Comparison of ENCODE assay signal across 24 mouse cellular contexts in the genomic region with DNA sequence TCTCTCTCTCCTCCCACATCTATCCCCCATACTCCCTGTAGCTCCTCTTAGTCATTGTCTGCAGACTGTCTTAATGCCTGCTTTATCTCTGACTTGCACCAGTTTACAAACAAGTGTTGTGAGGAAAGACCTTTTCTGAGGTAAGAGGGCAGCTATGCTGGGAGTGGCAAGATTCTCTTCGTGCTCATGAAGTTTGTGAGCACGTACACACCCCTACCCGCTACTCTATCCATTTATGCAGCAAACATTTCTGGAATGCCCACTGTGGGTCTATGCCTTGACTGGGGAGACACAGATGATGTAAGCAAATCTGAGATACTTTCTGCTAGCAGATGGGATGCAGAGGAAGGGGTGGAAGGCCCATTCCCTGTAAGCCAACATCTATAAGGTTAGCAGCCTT. TPM values are rescaled to one million over a fixed set of nuclear protein-coding genes. Genes with fewer than 3 reads are reported as not detected.
DNase-seq lines count a peak whose midpoint lies in the region; ATAC-seq lines count a peak whose summit lies in the region.
"Had no signal": no experiment of that assay in that cellular context is flagged by ENCODE, and none has a peak within 500 bp of the region (broad histone marks: within the 10 kb centered on the region; RNA-seq: fewer than 3 reads in every experiment).

No protein-coding gene starts in this region.

- no peaks in the 10 kb centered on the region for H3K9me3 ChIP-seq in liver, embryonic 15.5 days (replicated peaks)
- H3K9me3 ChIP-seq in liver, embryonic 11.5 days (ENCODE audit: control insufficient read depth, low read length): no peaks in the 10 kb centered on the region
- H3K9me3 ChIP-seq: forebrain, embryonic 10.5 days; forebrain, embryonic 13.5 days; heart, embryonic 12.5 days; heart, embryonic 15.5 days; hindbrain, embryonic 10.5 days; hindbrain, embryonic 13.5 days had no signal

- no peaks in the 10 kb centered on the region for H3K36me3 ChIP-seq in liver, embryonic 15.5 days (replicated peaks)
- H3K36me3 ChIP-seq in liver, embryonic 11.5 days (ENCODE audit: control insufficient read depth, insufficient read depth, low read length): no peaks in the 10 kb centered on the region
- H3K36me3 ChIP-seq: forebrain, embryonic 10.5 days; heart, embryonic 12.5 days; heart, embryonic 15.5 days; hindbrain, embryonic 10.5 days; hindbrain, embryonic 13.5 days had no signal

- H3K27ac ChIP-seq in liver, embryonic 15.5 days (replicated peaks): no peak overlapping the region
- no peak overlapping the region for H3K27ac ChIP-seq in liver, embryonic 11.5 days (ENCODE audit: low read depth, low read length)
- H3K27ac ChIP-seq: forebrain, embryonic 10.5 days; forebrain, embryonic 13.5 days; heart, embryonic 15.5 days; hindbrain, embryonic 10.5 days; hindbrain, embryonic 13.5 days had no signal

- 40% methylated on average over 3 of the region's 3 CpGs for WGBS in liver, embryonic 15.5 days (ENCODE audit: insufficient replicate concordance)
- WGBS in liver, embryonic 11.5 days: 69% methylated on average over 3 of the region's 3 CpGs

- H3K4me1 ChIP-seq in liver, embryonic 15.5 days (replicated peaks): peaks cover 11% of the 10 kb centered on the region
- no peaks in the 10 kb centered on the region for H3K4me1 ChIP-seq in liver, embryonic 11.5 days (replicated peaks; ENCODE audit: control insufficient read depth, insufficient read depth, low read length)
- H3K4me1 ChIP-seq: forebrain, embryonic 10.5 days; forebrain, embryonic 13.5 days; heart, embryonic 12.5 days; heart, embryonic 15.5 days; hindbrain, embryonic 10.5 days; hindbrain, embryonic 13.5 days had no signal

- H3K4me3 ChIP-seq in liver, embryonic 15.5 days (replicated peaks): no peak overlapping the region
- H3K4me3 ChIP-seq in liver, embryonic 11.5 days (ENCODE audit: low read depth, low read length): no peak overlapping the region
- H3K4me3 ChIP-seq: forebrain, embryonic 10.5 days; forebrain, embryonic 13.5 days; heart, embryonic 12.5 days; heart, embryonic 15.5 days; hindbrain, embryonic 10.5 days; hindbrain, embryonic 13.5 days had no signal

- no peak overlapping the region for H3K9ac ChIP-seq in liver, embryonic 15.5 days
- H3K9ac ChIP-seq in liver, embryonic 11.5 days (ENCODE audit: low read depth, low read length): no peak overlapping the region
- H3K9ac ChIP-seq: forebrain, embryonic 13.5 days; heart, embryonic 12.5 days; heart, embryonic 15.5 days; hindbrain, embryonic 13.5 days had no signal

- no peak for DNase-seq in liver, embryonic 11.5 days (ENCODE audit: low spot score)
- peak; percentile 41 for DNase-seq in lung, postnatal 36 days
- no peak for DNase-seq in lung, postnatal 4 days
- DNase-seq in testis, postnatal 14 days (ENCODE audit: low spot score): no peak
- DNase-seq: adrenal gland, postnatal 10 days; adrenal gland, postnatal 36 days; cerebellum, adult 18-20 months; cerebellum, adult 9-10 months; cerebellum, postnatal 14 days; gastrocnemius, postnatal 25 days; heart, adult 18-20 months; heart, postnatal 10 days; heart, postnatal 36 days had no signal

- H3K4me2 ChIP-seq in liver, embryonic 15.5 days: no peak overlapping the region
- no peak overlapping the region for H3K4me2 ChIP-seq in liver, embryonic 11.5 days
- H3K4me2 ChIP-seq: forebrain, embryonic 13.5 days; heart, embryonic 12.5 days; heart, embryonic 15.5 days; hindbrain, embryonic 13.5 days had no signal

- H3K27me3 ChIP-seq in liver, embryonic 15.5 days: 0 out of 2 replicates have a peak, but pooled peaks cover 4% of the 10 kb centered on the region
- H3K27me3 ChIP-seq in liver, embryonic 11.5 days (replicated peaks; ENCODE audit: control insufficient read depth, insufficient read depth, low read length): no peaks in the 10 kb centered on the region
- H3K27me3 ChIP-seq: forebrain, embryonic 13.5 days; heart, embryonic 12.5 days; heart, embryonic 15.5 days; hindbrain, embryonic 13.5 days had no signal

- peak; percentile 19; the same call in 1 of the 2 replicates for ATAC-seq in liver, embryonic 15.5 days (ENCODE audit: insufficient read depth)
- ATAC-seq in liver, embryonic 11.5 days (replicated peaks; ENCODE audit: low FRiP score): no peak; the same call in 1 of the 2 replicates
- ATAC-seq in megakaryocyte-erythroid progenitor cell, adult 5-6 weeks (replicated peaks; ENCODE audit: low FRiP score, low TSS enrichment, poor library complexity, severe bottlenecking): 0 out of 2 replicates have a peak, but pooled peaks have one; percentile 6
- ATAC-seq: activated CD4-positive, CD25-positive, alpha-beta regulatory T cell, adult 4 months; CD4-positive, CD25-positive, alpha-beta regulatory T cell, adult 4 months; forebrain, embryonic 13.5 days; hindbrain, embryonic 16.5 days had no signal

RNA-seq across cellular contexts. Expression of gene Mrvi1, which starts 48.9 kb away (rescaled TPM):
- polyA plus RNA-seq in liver, embryonic 15.5 days (2015; fragmentation: Nextera tagmentation; extraction: Ambion mirVana): 4.0 and 4.3 TPM in 2 replicates
- polyA plus RNA-seq in liver, embryonic 11.5 days (2014; fragmentation: Nextera tagmentation; extraction: Ambion mirVana): 20.7 and 25.2 TPM in 2 replicates
- 0.98 and 1.0 TPM in 2 replicates for total RNA-seq in megakaryocyte-erythroid progenitor cell, adult 5-6 weeks (2014; fragmentation: Nextera tagmentation)
- total RNA-seq in megakaryocyte-erythroid progenitor cell, adult 5-6 weeks (2017): 0.69 TPM in 1 of 2 replicates, not detected in the other
